Mouse (Mus musculus): ENCODE results near the gene Pbx4. TPM values are rescaled to one million over a fixed set of nuclear protein-coding genes. Genes with fewer than 3 reads are reported as not detected.

Gene Pbx4
- polyA plus RNA-seq, 1 experiment from 2014 or later: 8.5 TPM

DNA sequence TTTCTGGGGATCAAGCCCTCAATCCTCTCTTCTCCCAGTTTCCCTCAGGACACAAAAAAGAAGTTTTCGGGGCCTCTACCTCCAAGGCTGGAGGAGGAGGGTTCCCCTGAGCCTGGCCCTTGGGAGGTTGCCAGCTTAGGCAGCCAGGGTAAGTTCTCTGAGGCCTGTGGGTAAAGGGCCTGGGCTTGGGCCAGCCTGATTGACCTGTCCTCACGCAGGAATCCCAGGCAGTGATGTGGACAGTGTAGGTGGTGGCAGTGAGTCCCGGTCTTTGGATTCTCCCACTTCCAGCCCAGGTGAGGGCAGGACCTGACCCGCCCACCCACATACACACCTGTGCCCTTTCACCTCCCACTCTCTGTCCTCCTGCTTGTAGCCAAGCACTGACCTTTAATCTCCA lies 16.9 kb upstream of the Pbx4 start:
- H3K4me1 ChIP-seq: no peaks in the 10 kb centered on the region
- no peak overlapping the region for H3K4me3 ChIP-seq
- no peak overlapping the region for H3K27ac ChIP-seq
- 92% methylated on average over 4 of the region's 4 CpGs for WGBS
- H3K27me3 ChIP-seq: no peaks in the 10 kb centered on the region
- no peak overlapping the region for H3K4me2 ChIP-seq (replicated peaks)
- peaks cover 66% of the 10 kb centered on the region for H3K36me3 ChIP-seq
- no peak overlapping the region for H3K9ac ChIP-seq
- ATAC-seq (ENCODE audit: low FRiP score, low read depth): no peak
- no peaks in the 10 kb centered on the region for H3K9me3 ChIP-seq

DNA sequence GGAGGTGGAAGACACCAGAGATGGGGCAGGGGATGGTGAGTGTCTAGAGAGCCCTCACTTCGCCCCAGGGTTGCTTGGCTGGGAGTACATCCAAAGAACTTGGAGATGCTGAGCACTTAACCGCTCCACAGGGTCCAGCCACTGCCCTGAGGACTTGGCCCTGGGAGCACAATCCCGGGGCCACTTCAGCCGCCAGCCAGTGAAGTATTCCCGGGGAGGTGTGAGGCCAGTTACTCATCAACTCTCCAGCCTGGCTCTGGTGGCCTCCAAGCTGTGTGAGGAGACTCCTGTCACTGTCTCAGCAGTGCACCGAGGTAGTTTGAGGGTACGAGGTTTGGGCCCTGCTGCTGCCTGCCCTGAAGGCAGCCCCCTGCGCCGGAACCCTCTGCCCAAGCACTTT lies 11.8 kb upstream of the Pbx4 start:
- 84% methylated on average over 9 of the region's 9 CpGs for WGBS
- Histone ChIP-seq H3K4me2 (replicated peaks) (no peak overlapping the region), H3K27ac (no peak overlapping the region), H3K4me3 (no peak overlapping the region), H3K9ac (no peak overlapping the region), H3K36me3 (peaks cover 38% of the 10 kb centered on the region), H3K27me3 (no peaks in the 10 kb centered on the region), H3K9me3 (no peaks in the 10 kb centered on the region), H3K4me1 (peaks cover 35% of the 10 kb centered on the region)
- no peak for ATAC-seq (ENCODE audit: low FRiP score, low read depth)

DNA sequence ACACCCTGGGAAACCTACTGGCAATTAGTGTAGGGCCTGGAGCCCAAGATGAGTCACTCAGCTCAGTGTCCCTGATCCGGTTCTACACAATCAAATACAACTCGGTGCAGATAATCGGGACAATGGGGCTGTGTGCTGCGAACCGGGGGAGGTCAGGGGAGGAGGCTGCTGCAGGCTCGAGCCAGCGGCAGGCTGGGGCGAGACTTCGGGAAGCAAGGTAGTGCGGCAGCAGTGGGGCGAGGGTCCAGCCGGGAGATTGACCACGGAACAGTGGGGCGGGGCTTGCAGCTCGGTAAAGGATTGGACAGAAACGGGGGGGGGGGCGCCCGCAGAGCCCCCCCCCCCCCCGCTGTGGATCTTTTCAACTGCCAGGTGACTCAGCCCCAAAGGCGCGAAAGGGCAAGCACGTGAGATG lies 10.3 kb upstream of the Pbx4 start:
- no peaks in the 10 kb centered on the region for H3K9me3 ChIP-seq
- H3K4me1 ChIP-seq: peaks cover 38% of the 10 kb centered on the region
- ATAC-seq (ENCODE audit: low FRiP score, low read depth): peak; percentile 25
- 0% methylated on average over 9 of the region's 22 CpGs for WGBS
- peak overlapping the region; percentile 71 for H3K4me3 ChIP-seq
- H3K4me2 ChIP-seq (replicated peaks): peak overlapping the region; percentile 87
- peak overlapping the region; percentile 28; the same call in 1 of the 2 replicates for H3K27ac ChIP-seq
- peak overlapping the region; percentile 81 for H3K9ac ChIP-seq
- no peaks in the 10 kb centered on the region for H3K27me3 ChIP-seq
- peaks cover 37% of the 10 kb centered on the region for H3K36me3 ChIP-seq

DNA sequence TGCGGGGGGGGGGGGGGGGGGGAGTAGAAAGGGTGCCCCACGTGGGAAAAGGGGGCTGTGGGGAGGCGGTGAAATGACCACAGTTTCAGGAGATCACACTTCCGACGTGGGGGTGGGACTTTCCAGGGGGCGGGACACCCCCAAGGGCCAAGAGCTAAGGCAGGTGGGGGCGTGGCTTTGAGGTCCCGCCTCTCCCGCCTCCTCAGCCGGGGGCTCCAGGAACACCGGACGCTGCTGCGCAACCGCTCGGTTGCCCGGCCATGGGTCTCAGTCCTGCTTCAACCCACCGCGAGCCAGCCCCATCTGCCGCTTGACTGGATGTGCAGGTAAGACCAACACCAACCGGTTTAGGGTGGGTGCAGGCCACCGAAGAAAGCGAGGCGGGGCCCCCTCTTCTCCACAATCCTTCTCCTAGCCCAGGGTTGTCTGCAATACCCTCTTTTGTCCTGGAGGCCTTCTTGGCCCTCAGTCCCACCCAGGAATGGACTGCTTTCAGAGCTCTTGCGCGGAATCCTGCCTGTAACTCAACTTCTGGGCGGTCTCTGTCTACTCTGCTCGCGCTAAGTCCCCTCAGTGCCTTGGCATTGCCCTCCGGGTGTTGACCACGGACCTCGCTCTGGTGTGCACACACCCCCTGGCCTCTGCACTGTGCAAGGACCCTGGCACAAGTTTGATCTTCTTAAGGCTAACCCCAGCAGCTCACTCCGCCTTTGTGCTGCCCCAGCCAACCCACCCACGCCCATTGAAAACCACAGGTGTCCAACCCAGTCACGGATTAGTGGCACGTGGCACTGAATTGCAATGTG lies 9.7 kb upstream of the Pbx4 start, which contains the start of gene Lpar2:
Gene Lpar2, plus strand, starts transcription at position 44 of the 806 bp plus-strand sequence.
- H3K9ac ChIP-seq: peak within 1 kb of the TSS; percentile 81
- WGBS: under 1% methylated on average over 32 of the region's 35 CpGs
- peaks cover 37% of the 10 kb centered on the region for H3K36me3 ChIP-seq
- H3K4me2 ChIP-seq (replicated peaks): peak within 1 kb of the TSS; percentile 87
- peak within 1 kb of the TSS; percentile 71 for H3K4me3 ChIP-seq
- no peaks in the 10 kb centered on the region for H3K27me3 ChIP-seq
- H3K4me1 ChIP-seq: peaks cover 38% of the 10 kb centered on the region
- peak; percentile 85 for ATAC-seq (ENCODE audit: low FRiP score, low read depth)
- H3K9me3 ChIP-seq: no peaks in the 10 kb centered on the region
- peak within 1 kb of the TSS; percentile 69 for H3K27ac ChIP-seq

DNA sequence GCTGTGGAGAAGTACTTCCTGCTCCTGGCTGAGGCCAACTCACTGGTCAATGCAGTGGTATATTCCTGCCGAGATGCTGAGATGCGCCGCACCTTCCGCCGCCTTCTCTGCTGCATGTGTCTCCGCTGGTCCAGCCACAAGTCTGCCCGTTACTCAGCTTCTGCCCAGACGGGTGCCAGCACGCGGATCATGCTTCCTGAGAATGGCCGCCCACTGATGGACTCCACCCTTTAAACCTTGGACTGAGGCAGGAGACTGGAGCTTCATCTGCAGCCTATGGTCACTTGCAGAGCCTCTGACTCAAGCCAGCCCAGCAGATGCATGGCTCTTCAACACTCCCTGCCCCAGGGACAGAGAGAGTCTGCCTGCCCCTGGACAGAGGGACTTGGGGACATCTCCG lies 5.9 kb upstream of the Pbx4 start:
- peaks cover 56% of the 10 kb centered on the region for H3K36me3 ChIP-seq

DNA sequence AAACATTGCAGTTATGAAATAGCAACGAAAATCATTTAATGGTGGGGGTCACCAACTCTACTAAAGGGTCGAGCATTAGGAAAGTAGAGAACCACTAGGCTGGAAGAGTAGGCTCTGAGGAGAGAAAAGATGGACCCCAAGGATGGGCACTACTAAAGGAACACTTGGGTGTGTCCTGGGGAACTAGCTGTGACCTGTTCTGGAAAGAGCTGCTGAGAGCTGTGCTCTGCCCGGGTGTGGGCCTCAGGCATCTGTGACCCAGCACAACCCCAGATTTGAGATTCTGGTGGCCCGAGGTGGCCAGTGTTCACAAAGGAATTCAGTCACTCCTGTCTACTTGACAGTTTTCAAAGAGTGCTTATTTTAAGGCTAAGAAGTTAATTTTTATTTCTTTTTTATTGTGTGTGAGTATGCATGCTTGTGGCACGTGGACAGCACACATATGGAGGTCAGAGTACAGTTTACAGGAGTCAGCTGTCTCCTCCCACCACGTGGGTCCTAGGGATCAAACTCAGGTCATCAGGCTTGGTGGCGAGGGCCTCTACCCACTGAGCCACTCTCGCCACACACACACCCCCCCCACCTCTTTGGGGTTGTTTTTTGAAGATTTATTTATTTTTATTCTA lies 4.9 kb downstream of the Pbx4 start:
- Histone ChIP-seq H3K4me3 (no peak overlapping the region), H3K27ac (no peak overlapping the region), H3K4me2 (replicated peaks) (no peak overlapping the region), H3K27me3 (no peaks in the 10 kb centered on the region), H3K4me1 (peaks cover 5% of the 10 kb centered on the region; the same call in 1 of the 2 replicates), H3K9ac (no peak overlapping the region), H3K36me3 (0 out of 2 replicates have a peak, but pooled peaks cover 3% of the 10 kb centered on the region), H3K9me3 (no peaks in the 10 kb centered on the region)
- no peak for ATAC-seq (ENCODE audit: low FRiP score, low read depth)
- 66% methylated on average over 8 of the region's 8 CpGs for WGBS

More for the DNA sequence above, 5.9 kb upstream of the Pbx4 start:
- Histone ChIP-seq H3K9ac (no peak overlapping the region; the same call in 1 of the 2 replicates), H3K27ac (no peak overlapping the region), H3K4me2 (replicated peaks) (no peak overlapping the region), H3K4me1 (peaks cover 32% of the 10 kb centered on the region), H3K27me3 (no peaks in the 10 kb centered on the region), H3K9me3 (no peaks in the 10 kb centered on the region), H3K4me3 (no peak overlapping the region)
- 93% methylated on average over 12 of the region's 12 CpGs for WGBS
- ATAC-seq (ENCODE audit: low FRiP score, low read depth): no peak

DNA sequence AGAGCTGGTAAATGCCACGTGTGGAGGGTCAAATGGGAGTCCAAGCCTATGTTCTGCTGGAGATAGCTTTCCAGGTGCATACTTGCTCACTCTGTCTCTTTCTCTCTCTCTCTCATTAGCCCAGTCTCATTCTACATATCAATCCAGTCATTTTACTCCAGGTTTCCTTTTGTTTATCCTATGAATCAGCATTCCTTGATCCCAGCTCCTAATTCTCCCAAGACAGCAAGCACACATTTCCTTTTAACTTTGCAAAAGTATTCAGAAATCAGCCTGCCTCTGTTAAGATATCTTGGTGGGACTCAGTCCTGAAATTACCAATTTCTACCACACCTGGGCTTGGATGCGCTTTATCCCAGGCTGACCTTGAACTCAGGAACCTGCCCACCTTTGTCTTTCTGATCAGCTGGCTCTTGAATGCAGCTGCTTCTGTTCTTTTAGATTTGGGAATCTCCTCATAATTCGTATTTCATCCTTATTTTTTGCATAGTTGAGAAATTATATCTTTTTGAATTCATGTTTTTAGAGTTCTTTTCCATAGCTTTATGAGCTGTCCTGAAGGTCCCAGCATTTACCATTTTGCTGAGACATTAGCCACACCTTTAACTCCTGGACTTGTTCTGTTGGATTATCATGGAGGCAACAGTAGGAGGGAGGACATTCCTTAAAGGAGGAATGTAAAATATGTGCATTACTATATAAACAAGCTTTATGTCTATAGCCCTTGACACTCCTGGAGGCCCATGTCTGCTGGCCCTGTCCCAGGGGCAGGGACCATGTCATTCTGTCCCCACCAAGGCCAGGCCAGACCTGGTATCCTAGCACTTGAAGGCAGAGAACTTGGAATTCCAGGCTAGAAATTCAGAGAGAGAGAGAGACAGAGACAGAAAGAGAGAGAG lies 15.1 kb downstream of the Pbx4 start:
- H3K36me3 ChIP-seq: no peaks in the 10 kb centered on the region
- no peak overlapping the region for H3K27ac ChIP-seq
- H3K4me2 ChIP-seq (replicated peaks): no peak overlapping the region
- ATAC-seq (ENCODE audit: low FRiP score, low read depth): no peak
- WGBS: 63% methylated on average over 3 of the region's 3 CpGs
- no peak overlapping the region for H3K4me3 ChIP-seq
- H3K4me1 ChIP-seq: no peaks in the 10 kb centered on the region
- no peaks in the 10 kb centered on the region for H3K9me3 ChIP-seq
- no peaks in the 10 kb centered on the region for H3K27me3 ChIP-seq
- no peak overlapping the region for H3K9ac ChIP-seq

DNA sequence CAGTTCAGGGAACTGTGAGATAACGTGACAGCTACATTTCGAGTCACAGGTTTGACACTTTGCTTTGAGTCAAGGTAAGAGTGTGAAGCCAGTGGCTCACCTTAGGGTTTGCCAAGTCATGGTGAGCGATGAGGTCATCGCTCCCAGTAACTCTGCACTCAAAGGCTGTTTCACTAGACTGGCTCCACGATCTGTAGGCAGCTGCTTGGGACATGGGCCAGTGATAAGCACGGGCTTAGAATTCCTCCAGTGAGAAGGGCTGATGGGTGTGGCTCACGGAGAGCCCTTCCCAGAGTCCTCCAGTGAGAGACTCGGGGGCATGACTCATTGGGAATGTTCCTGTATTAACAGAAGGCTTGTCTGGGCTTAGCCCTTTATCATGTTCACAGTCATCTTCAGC lies 16.7 kb downstream of the Pbx4 start:
- no peak overlapping the region for H3K9ac ChIP-seq
- H3K4me2 ChIP-seq (replicated peaks): no peak overlapping the region
- no peak overlapping the region for H3K27ac ChIP-seq
- WGBS: 83% methylated on average over 8 of the region's 8 CpGs
- no peaks in the 10 kb centered on the region for H3K9me3 ChIP-seq
- H3K4me3 ChIP-seq: no peak overlapping the region
- H3K27me3 ChIP-seq: no peaks in the 10 kb centered on the region
- no peaks in the 10 kb centered on the region for H3K4me1 ChIP-seq
- peak; percentile 15; the same call in 1 of the 2 replicates for ATAC-seq (ENCODE audit: low FRiP score, low read depth)
- H3K36me3 ChIP-seq: no peaks in the 10 kb centered on the region

DNA sequence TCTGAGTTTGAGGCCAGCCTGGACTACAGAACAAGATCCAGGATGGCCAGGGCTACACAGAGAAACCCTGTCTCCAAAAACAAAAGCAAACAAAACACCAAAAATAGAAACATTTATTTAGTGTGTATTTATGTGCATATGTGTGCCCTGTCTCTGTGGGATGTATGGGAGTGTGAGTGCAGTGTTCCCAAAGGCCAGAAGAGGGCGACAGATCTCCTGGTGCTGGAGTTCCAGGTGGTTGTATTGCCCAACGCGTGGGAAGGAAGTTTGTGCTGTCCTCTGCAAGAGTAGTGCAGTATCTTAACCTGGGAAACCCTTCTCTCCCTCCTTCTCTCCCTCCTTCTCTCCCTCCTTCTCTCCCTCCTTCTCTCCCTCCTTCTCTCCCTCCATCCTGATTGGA lies 17.6 kb downstream of the Pbx4 start:
- WGBS: 37% methylated on average over 3 of the region's 3 CpGs
- Histone ChIP-seq H3K4me1 (no peaks in the 10 kb centered on the region), H3K27ac (no peak overlapping the region), H3K36me3 (no peaks in the 10 kb centered on the region), H3K9ac (no peak overlapping the region), H3K4me2 (replicated peaks) (no peak overlapping the region), H3K27me3 (no peaks in the 10 kb centered on the region), H3K9me3 (no peaks in the 10 kb centered on the region), H3K4me3 (no peak overlapping the region)
- ATAC-seq (ENCODE audit: low FRiP score, low read depth): no peak

DNA sequence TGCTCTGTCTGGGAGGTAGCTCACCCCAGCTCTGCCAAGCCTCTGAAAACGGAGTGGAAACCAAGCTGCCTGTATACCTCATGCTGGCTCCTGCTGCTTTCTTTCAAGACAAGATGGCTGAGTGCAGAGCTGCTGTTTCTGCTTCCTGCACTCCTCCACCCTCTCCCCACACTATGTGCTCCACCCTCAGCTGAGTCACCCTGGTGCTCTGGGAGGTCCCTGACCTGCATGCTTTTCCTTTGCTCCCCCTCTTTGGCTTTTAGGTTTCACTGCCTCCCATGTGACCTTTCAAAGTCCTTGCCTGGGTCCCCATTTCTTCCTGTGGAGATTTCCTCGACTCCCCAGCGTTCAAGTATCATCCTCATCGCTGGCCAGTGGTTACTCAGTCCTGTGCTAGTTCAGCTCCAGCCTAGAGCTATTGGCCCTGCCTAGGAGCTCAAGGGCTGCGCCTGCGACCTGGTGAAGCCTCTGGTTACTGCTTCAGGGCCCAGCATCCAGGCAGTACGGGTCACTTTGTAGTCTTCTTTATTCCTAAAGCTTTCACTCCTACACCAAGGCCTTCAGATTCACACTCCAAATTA lies 18.7 kb downstream of the Pbx4 start:
- no peak overlapping the region for H3K27ac ChIP-seq
- no peak overlapping the region for H3K4me3 ChIP-seq
- H3K27me3 ChIP-seq: no peaks in the 10 kb centered on the region
- H3K4me2 ChIP-seq (replicated peaks): no peak overlapping the region
- no peak for ATAC-seq (ENCODE audit: low FRiP score, low read depth)
- H3K9ac ChIP-seq: no peak overlapping the region
- 77% methylated on average over 7 of the region's 7 CpGs for WGBS
- H3K9me3 ChIP-seq: no peaks in the 10 kb centered on the region
- H3K4me1 ChIP-seq: no peaks in the 10 kb centered on the region
- no peaks in the 10 kb centered on the region for H3K36me3 ChIP-seq

DNA sequence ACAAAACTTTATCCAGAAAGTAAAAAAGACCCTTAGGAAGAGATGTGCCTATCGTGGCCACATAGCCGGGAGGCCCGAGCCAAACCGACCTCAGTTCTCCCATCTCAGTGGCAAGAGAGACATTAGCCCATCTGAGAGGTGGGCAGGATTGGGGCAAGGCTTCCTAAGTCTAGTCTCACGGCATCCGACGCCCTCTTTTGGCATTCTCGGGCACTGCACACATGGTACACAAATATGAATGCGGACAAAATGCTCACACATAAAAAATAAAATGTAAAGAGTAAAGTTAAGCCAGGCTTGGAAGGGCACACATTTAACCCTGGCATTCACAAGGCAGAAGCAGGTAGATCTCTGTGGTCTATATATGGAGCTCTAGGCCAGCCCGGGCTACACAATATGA lies 21.6 kb downstream of the Pbx4 start:
- Histone ChIP-seq H3K4me1 (no peaks in the 10 kb centered on the region), H3K4me3 (no peak overlapping the region), H3K27ac (no peak overlapping the region), H3K36me3 (no peaks in the 10 kb centered on the region), H3K9ac (no peak overlapping the region), H3K4me2 (replicated peaks) (no peak overlapping the region), H3K9me3 (no peaks in the 10 kb centered on the region), H3K27me3 (no peaks in the 10 kb centered on the region)
- 91% methylated on average over 10 of the region's 10 CpGs for WGBS
- no peak for ATAC-seq (ENCODE audit: low FRiP score, low read depth)
